Mouse (Mus musculus): ENCODE measurements at regions not wholly inside any gene's neighbourhood (a gene's known extent, or its start where the extent isn't known, plus 50 kb on each side); places are given as distances from the start of the nearest gene placed in this dataset.
A peak's percentile ranks its signal among the peaks of the same experiment; 100 is the strongest.

GRCm38 (mm10) chr13:37528876-37529275, 183.9 kb downstream of the Ly86 start:
- no peak for DNase-seq (ENCODE audit: low spot score)

- no peak for DNase-seq (ENCODE audit: low spot score)
These were observed 186.6 kb downstream of the Ly86 start for GRCm38 (mm10) chr13:37531512-37532183.

- DNase-seq (ENCODE audit: low spot score), result no peak
These were observed 187.7 kb downstream of the Ly86 start for GRCm38 (mm10) chr13:37532596-37533170.

- DNase-seq (ENCODE audit: low spot score), result no peak
These were observed 188.8 kb downstream of the Ly86 start for GRCm38 (mm10) chr13:37533851-37534250.

- no peak for DNase-seq (ENCODE audit: low spot score)
These were observed 192.3 kb downstream of the Ly86 start for GRCm38 (mm10) chr13:37537330-37537729.

- no peak for DNase-seq (ENCODE audit: low spot score)
These were observed 192.8 kb downstream of the Ly86 start for GRCm38 (mm10) chr13:37537793-37538192.

- no peak for DNase-seq (ENCODE audit: low spot score)
These were observed 196.0 kb downstream of the Ly86 start for GRCm38 (mm10) chr13:37540980-37541531.

- peak; percentile 30 for DNase-seq (ENCODE audit: low spot score)
These were observed 196.7 kb downstream of the Ly86 start for GRCm38 (mm10) chr13:37541674-37542073.

GRCm38 (mm10) chr13:37542744-37543196, 197.8 kb downstream of the Ly86 start:
- peak; percentile 33 for DNase-seq (ENCODE audit: low spot score)

GRCm38 (mm10) chr13:37543788-37544187, 198.8 kb downstream of the Ly86 start:
- DNase-seq (ENCODE audit: low spot score), result no peak

GRCm38 (mm10) chr13:37544696-37545095, 199.7 kb downstream of the Ly86 start:
- DNase-seq (ENCODE audit: low spot score), result no peak

- DNase-seq (ENCODE audit: low spot score), result no peak
These were observed 201.5 kb downstream of the Ly86 start for GRCm38 (mm10) chr13:37546556-37546955.

GRCm38 (mm10) chr13:37550584-37550983, 205.6 kb downstream of the Ly86 start:
- DNase-seq (ENCODE audit: low spot score), result no peak

GRCm38 (mm10) chr13:37553392-37553791, 208.4 kb downstream of the Ly86 start:
- no peak for DNase-seq (ENCODE audit: low spot score)

- peak; percentile 34 for DNase-seq (ENCODE audit: low spot score)
These were observed 212.2 kb downstream of the Ly86 start for GRCm38 (mm10) chr13:37557183-37557582.

GRCm38 (mm10) chr13:37557766-37558165, 212.8 kb downstream of the Ly86 start:
- DNase-seq (ENCODE audit: low spot score), result no peak

- no peak for DNase-seq (ENCODE audit: low spot score)
These were observed 214.0 kb downstream of the Ly86 start for GRCm38 (mm10) chr13:37559056-37559455.

GRCm38 (mm10) chr13:37559706-37560313, 214.8 kb downstream of the Ly86 start:
- DNase-seq (ENCODE audit: low spot score), result no peak

- no peak for DNase-seq (ENCODE audit: low spot score)
These were observed 215.4 kb downstream of the Ly86 start for GRCm38 (mm10) chr13:37560387-37560786.

GRCm38 (mm10) chr13:37560800-37561199, 215.8 kb downstream of the Ly86 start:
- DNase-seq (ENCODE audit: low spot score), result no peak

GRCm38 (mm10) chr13:37561437-37561836, 216.4 kb downstream of the Ly86 start:
- peak; percentile 20 for DNase-seq (ENCODE audit: low spot score)

GRCm38 (mm10) chr13:37562141-37562540, 216.1 kb upstream of the Rreb1 start:
- no peak for DNase-seq (ENCODE audit: low spot score)

GRCm38 (mm10) chr13:37562652-37563051, 215.5 kb upstream of the Rreb1 start:
- peak; percentile 58 for DNase-seq (ENCODE audit: low spot score)

All from urinary bladder, postnatal 14 days (tissue).